Mouse (Mus musculus): Measurements from ENCODE around the gene Hoxb3.

GRCm38 (mm10) chr11:96336597-96336996, 13.5 kb downstream of the Hoxb3 start:
- TF ChIP-seq CTCF (IDR thresholded peaks at IDR 0.05; ENCODE audit: control insufficient read depth, insufficient read depth, insufficient replicate concordance, low read depth, low read length) (no peak), POLR2A (IDR thresholded peaks at IDR 0.05; ENCODE audit: control insufficient read depth, low read depth, low read length) (no peak)
